Mouse (Mus musculus): ENCODE results near the gene Gm17019.
"Not testable (repeated sequence)": the region's sequence is repeated elsewhere in the genome, so short reads cannot be mapped to it uniquely, and the experiment has no call there.

DNA sequence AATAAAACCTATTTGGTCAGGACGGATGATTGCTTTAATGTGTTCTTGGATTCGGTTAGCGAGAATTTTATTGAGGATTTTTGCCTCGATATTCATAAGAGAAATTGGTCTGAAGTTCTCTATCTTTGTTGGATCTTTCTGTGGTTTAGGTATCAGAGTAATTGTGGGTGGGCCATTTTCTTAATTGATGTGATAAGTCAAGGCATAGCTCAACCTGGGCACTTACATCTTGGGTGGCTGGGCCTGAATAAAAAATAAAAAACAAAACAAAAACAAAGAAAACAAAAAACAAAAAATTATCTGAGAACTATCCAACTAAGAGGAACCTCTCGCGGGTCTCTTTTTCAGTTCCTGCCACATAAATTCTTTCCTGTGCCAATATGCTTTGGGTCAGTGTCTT lies 38.7 kb downstream of the Gm17019 start:
- not testable (repeated sequence) for TF ChIP-seq CTCF (IDR thresholded peaks at IDR 0.05; ENCODE audit: insufficient read depth, low read length); POLR2A (IDR thresholded peaks at IDR 0.05; ENCODE audit: borderline replicate concordance, extremely low read depth, low read depth, low read length)
